ENCODE assay signal across 8 mouse cellular contexts in genomic region chr17:14279966-14280300, GRCm38 (mm10). TPM values are rescaled to one million over a fixed set of nuclear protein-coding genes. Genes with fewer than 3 reads are reported as not detected.
DNase-seq lines count a peak whose midpoint lies in the region; ATAC-seq and TF ChIP-seq lines count a peak whose summit lies in the region.

No protein-coding gene starts in this region.

- H3K27me3 ChIP-seq in kidney, postnatal 0 days (ENCODE audit: insufficient read depth, low read length), result peaks cover 39% of the 10 kb centered on the region
- peaks cover 21% of the 10 kb centered on the region for H3K27me3 ChIP-seq in intestine, postnatal 0 days (replicated peaks; ENCODE audit: control insufficient read depth, insufficient read depth, low read length)
- H3K27me3 ChIP-seq in neural tube, embryonic 11.5 days (ENCODE audit: control insufficient read depth, insufficient read depth, low read length), result peaks cover 36% of the 10 kb centered on the region

- no peak for DNase-seq in kidney, postnatal 0 days (ENCODE audit: low spot score)
- DNase-seq in kidney, postnatal 14 days, result no peak
- no peak for DNase-seq in neural tube, embryonic 11.5 days (ENCODE audit: low spot score)
- DNase-seq in cerebellum, adult 9-11 months, result no peak
- no peak for DNase-seq in cerebellum, adult 11-12 months

- no peaks in the 10 kb centered on the region for H3K9me3 ChIP-seq in kidney, postnatal 0 days (replicated peaks; ENCODE audit: low read length)
- no peaks in the 10 kb centered on the region for H3K9me3 ChIP-seq in intestine, postnatal 0 days (ENCODE audit: control insufficient read depth)
- H3K9me3 ChIP-seq in neural tube, embryonic 11.5 days (ENCODE audit: control insufficient read depth, low read length), result no peaks in the 10 kb centered on the region

- no peak for ATAC-seq in kidney, postnatal 0 days (replicated peaks; ENCODE audit: low FRiP score, low read depth)
- no peak; the same call in 1 of the 2 replicates for ATAC-seq in intestine, postnatal 0 days
- ATAC-seq in neural tube, embryonic 11.5 days (ENCODE audit: insufficient read depth, low FRiP score, low TSS enrichment), result no peak
- ATAC-seq in monocyte, adult 5-6 weeks (replicated peaks; ENCODE audit: insufficient number of reproducible peaks, low FRiP score, low TSS enrichment, poor library complexity, severe bottlenecking), result no peak

- no peak overlapping the region for H3K27ac ChIP-seq in kidney, postnatal 0 days
- no peak overlapping the region for H3K27ac ChIP-seq in embryonic fibroblast, embryonic 13.5 days (ENCODE audit: insufficient read depth, low read length)
- H3K27ac ChIP-seq in intestine, postnatal 0 days (ENCODE audit: low read depth, low read length), result no peak overlapping the region
- no peak overlapping the region for H3K27ac ChIP-seq in neural tube, embryonic 11.5 days (ENCODE audit: low read depth, low read length)

- no peaks in the 10 kb centered on the region for H3K36me3 ChIP-seq in kidney, postnatal 0 days (ENCODE audit: insufficient read depth, low read length)
- no peaks in the 10 kb centered on the region for H3K36me3 ChIP-seq in intestine, postnatal 0 days (ENCODE audit: control insufficient read depth, insufficient read depth)
- H3K36me3 ChIP-seq in neural tube, embryonic 11.5 days (ENCODE audit: control insufficient read depth, insufficient read depth, low read length), result no peaks in the 10 kb centered on the region

- WGBS in kidney, postnatal 0 days, result 3% methylated on average over 10 of the region's 10 CpGs
- 2% methylated on average over 10 of the region's 10 CpGs for WGBS in intestine, postnatal 0 days
- under 1% methylated on average over 10 of the region's 10 CpGs for WGBS in neural tube, embryonic 11.5 days

- no peak for TF ChIP-seq CTCF in kidney, postnatal 0 days (IDR thresholded peaks at IDR 0.05; ENCODE audit: low read depth)
- TF ChIP-seq CTCF in embryonic fibroblast, embryonic 13.5 days (IDR thresholded peaks at IDR 0.05; ENCODE audit: borderline replicate concordance, insufficient read depth, low read length), result no peak
- TF ChIP-seq CTCF in intestine, postnatal 0 days (IDR thresholded peaks at IDR 0.05; ENCODE audit: low read depth), result no peak

- no peak for TF ChIP-seq POLR2A in embryonic fibroblast, embryonic 13.5 days (IDR thresholded peaks at IDR 0.05; ENCODE audit: low read depth, low read length)

- peaks cover 13% of the 10 kb centered on the region for H3K4me1 ChIP-seq in kidney, postnatal 0 days (replicated peaks; ENCODE audit: insufficient read depth, low read length)
- no peaks in the 10 kb centered on the region for H3K4me1 ChIP-seq in embryonic fibroblast, embryonic 13.5 days (ENCODE audit: control insufficient read depth, insufficient read depth, low read length)
- no peaks in the 10 kb centered on the region for H3K4me1 ChIP-seq in intestine, postnatal 0 days (replicated peaks; ENCODE audit: control insufficient read depth, insufficient read depth, low read length)
- H3K4me1 ChIP-seq in neural tube, embryonic 11.5 days (ENCODE audit: control insufficient read depth, insufficient read depth, low read length), result peaks cover 9% of the 10 kb centered on the region

- peak overlapping the region; percentile 47; the same call in 1 of the 2 replicates for H3K9ac ChIP-seq in kidney, postnatal 0 days (ENCODE audit: low read depth, low read length)
- H3K9ac ChIP-seq in intestine, postnatal 0 days (ENCODE audit: low read depth, low read length), result peak overlapping the region; percentile 31; the same call in 1 of the 2 replicates
- H3K9ac ChIP-seq in neural tube, embryonic 11.5 days (ENCODE audit: low read length), result no peak overlapping the region

- H3K4me3 ChIP-seq in kidney, postnatal 0 days (replicated peaks; ENCODE audit: low read depth, low read length), result peak overlapping the region; percentile 43
- peak overlapping the region; percentile 35 for H3K4me3 ChIP-seq in embryonic fibroblast, embryonic 13.5 days (ENCODE audit: insufficient read depth, low read length)
- peak overlapping the region; percentile 55 for H3K4me3 ChIP-seq in intestine, postnatal 0 days (ENCODE audit: low read depth, low read length)
- H3K4me3 ChIP-seq in neural tube, embryonic 11.5 days (ENCODE audit: low read depth, low read length), result peak overlapping the region; percentile 44

- peak overlapping the region; percentile 84 for H3K4me2 ChIP-seq in kidney, postnatal 0 days (ENCODE audit: low read length)
- peak overlapping the region; percentile 83 for H3K4me2 ChIP-seq in intestine, postnatal 0 days (replicated peaks; ENCODE audit: low read depth)
- H3K4me2 ChIP-seq in neural tube, embryonic 11.5 days (ENCODE audit: low read depth), result peak overlapping the region; percentile 91

RNA-seq across cellular contexts. Expression of gene Smoc2, which starts 0.6 kb away (rescaled TPM):
- 57.5 and 66.1 TPM in 2 replicates for polyA plus RNA-seq in kidney, postnatal 0 days (2015; fragmentation: Nextera tagmentation; extraction: Ambion mirVana)
- 75.3 and 88.4 TPM in 2 replicates for polyA plus RNA-seq in embryonic fibroblast, embryonic 13.5 days (2011; ENCODE audit: insufficient read length, low read depth, missing spikeins)
- 62.7 and 63.4 TPM in 2 replicates for polyA plus RNA-seq in intestine, postnatal 0 days (2015; fragmentation: Nextera tagmentation; extraction: Ambion mirVana)
- polyA plus RNA-seq in neural tube, embryonic 11.5 days (2014; fragmentation: Nextera tagmentation; extraction: Ambion mirVana), result 17.1 and 22.1 TPM in 2 replicates
- total RNA-seq in monocyte, adult 5-6 weeks (2017), result 0.48 to 0.78 TPM in 2 of 3 replicates, not detected in the other
